Mouse (Mus musculus) lung, postnatal 0 days (tissue): ENCODE measurements around the gene Top1.

Experiments
- CTCF ChIP-seq: IDR thresholded peaks from 2 replicates; pipeline ENCODE4 v1.5.1; 2016; ENCODE audit warnings: antibody characterized with exemption, mild to moderate bottlenecking
- EP300 ChIP-seq: IDR thresholded peaks from 2 replicates; pipeline ENCODE4 v1.6.1; 2016; ENCODE audit warnings: antibody characterized with exemption, mild to moderate bottlenecking, control low read depth

DNA sequence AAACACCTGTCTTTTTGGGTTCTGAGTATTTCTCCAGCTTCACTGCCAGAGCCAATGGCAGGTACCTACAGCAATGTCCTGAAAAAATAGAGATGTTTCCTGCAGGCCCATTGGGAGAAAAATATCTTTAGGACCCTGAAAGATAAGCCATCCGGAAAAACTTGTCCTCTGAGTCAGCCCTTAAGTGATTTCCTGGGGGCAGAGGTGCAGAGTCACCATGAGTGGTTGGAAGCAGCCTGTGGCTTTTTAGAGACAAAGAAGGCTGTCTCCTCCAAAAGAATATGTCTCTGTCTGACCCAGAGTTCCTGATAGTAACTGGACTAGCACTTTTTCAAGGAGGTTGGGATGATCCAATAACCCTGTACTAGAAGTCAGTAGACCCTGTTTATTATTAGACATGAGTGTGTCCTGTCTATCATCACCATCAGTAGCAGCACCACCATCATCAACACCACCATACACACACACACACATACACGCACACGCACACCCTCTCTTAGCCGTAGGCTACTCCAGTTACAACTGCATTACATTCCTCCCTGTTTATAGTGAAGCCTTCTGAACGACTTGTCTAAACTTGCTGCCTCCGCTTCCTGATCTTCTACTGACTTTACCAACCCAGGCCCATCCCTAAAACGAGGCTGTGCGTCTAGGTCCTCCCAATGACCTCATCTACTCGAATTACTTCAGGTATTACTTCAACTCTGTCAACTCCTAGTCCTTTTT lies 14.7 kb upstream of the Top1 start:
- no peak for TF ChIP-seq CTCF
- TF ChIP-seq EP300 = no peak
